13 mouse cellular contexts compared by ENCODE assay signal in genomic region chr5:99522571-99523269, GRCm38 (mm10).
A peak's percentile ranks its signal among the peaks of the same experiment; 100 is the strongest.
DNase-seq lines count a peak whose midpoint lies in the region; ATAC-seq and TF ChIP-seq lines count a peak whose summit lies in the region.
"Had no signal": no experiment of that assay in that cellular context is flagged by ENCODE, and none has a peak within 500 bp of the region (broad histone marks: within the 10 kb centered on the region; RNA-seq: fewer than 3 reads in every experiment).

No protein-coding gene starts in this region.

- H3K4me3 ChIP-seq in heart, embryonic 13.5 days, result no peak overlapping the region
- H3K4me3 ChIP-seq in lung, embryonic 15.5 days, result no peak overlapping the region
- H3K4me3 ChIP-seq in lung, adult 2 months (replicated peaks; ENCODE audit: extremely low read depth, low read depth, low read length), result no peak overlapping the region
- H3K4me3 ChIP-seq in forebrain, postnatal 0 days (ENCODE audit: low read depth, low read length), result no peak overlapping the region
- no peak overlapping the region for H3K4me3 ChIP-seq in stomach, embryonic 16.5 days (replicated peaks; ENCODE audit: low read length)
- H3K4me3 ChIP-seq: embryonic facial prominence, embryonic 15.5 days; layer of hippocampus, adult 2 months; midbrain, embryonic 10.5 days had no signal

- peaks cover 59% of the 10 kb centered on the region for H3K4me1 ChIP-seq in heart, embryonic 13.5 days
- H3K4me1 ChIP-seq in lung, embryonic 15.5 days, result peaks cover 44% of the 10 kb centered on the region
- H3K4me1 ChIP-seq in lung, adult 2 months (ENCODE audit: control insufficient read depth, insufficient read depth, low read length), result peaks cover 2% of the 10 kb centered on the region; the same call in 1 of the 2 replicates
- H3K4me1 ChIP-seq in forebrain, postnatal 0 days (ENCODE audit: insufficient read depth), result peaks cover 26% of the 10 kb centered on the region
- peaks cover 8% of the 10 kb centered on the region; the same call in 1 of the 2 replicates for H3K4me1 ChIP-seq in stomach, embryonic 16.5 days (ENCODE audit: control insufficient read depth, insufficient read depth, low read length)

- WGBS in heart, embryonic 13.5 days, result 22% methylated on average over 8 of the region's 8 CpGs
- WGBS in lung, embryonic 15.5 days, result 25% methylated on average over 8 of the region's 8 CpGs
- WGBS in lung, adult 2 months, result 43% methylated on average over 8 of the region's 8 CpGs
- 32% methylated on average over 8 of the region's 8 CpGs for WGBS in forebrain, postnatal 0 days
- 30% methylated on average over 8 of the region's 8 CpGs for WGBS in stomach, embryonic 16.5 days

- ATAC-seq in heart, embryonic 13.5 days (ENCODE audit: extremely low read depth, insufficient number of reproducible peaks, low FRiP score, low TSS enrichment), result no peak
- ATAC-seq in lung, embryonic 15.5 days (ENCODE audit: borderline replicate concordance, extremely low read depth, low FRiP score, low TSS enrichment), result peak; percentile 93
- no peak for ATAC-seq in forebrain, postnatal 0 days
- peak; percentile 84 for ATAC-seq in stomach, embryonic 16.5 days (ENCODE audit: insufficient read depth, low FRiP score)

- H3K9ac ChIP-seq in heart, embryonic 13.5 days, result no peak overlapping the region
- H3K9ac ChIP-seq in lung, embryonic 15.5 days, result no peak overlapping the region
- no peak overlapping the region for H3K9ac ChIP-seq in forebrain, postnatal 0 days
- no peak overlapping the region for H3K9ac ChIP-seq in stomach, embryonic 16.5 days (ENCODE audit: low read length)
- H3K9ac ChIP-seq: embryonic facial prominence, embryonic 15.5 days had no signal

- H3K36me3 ChIP-seq in heart, embryonic 13.5 days, result no peaks in the 10 kb centered on the region
- H3K36me3 ChIP-seq in lung, embryonic 15.5 days, result no peaks in the 10 kb centered on the region
- no peaks in the 10 kb centered on the region for H3K36me3 ChIP-seq in forebrain, postnatal 0 days (ENCODE audit: insufficient read depth)
- H3K36me3 ChIP-seq in stomach, embryonic 16.5 days (ENCODE audit: control insufficient read depth, insufficient read depth, low read length), result no peaks in the 10 kb centered on the region
- H3K36me3 ChIP-seq: embryonic facial prominence, embryonic 15.5 days; midbrain, embryonic 10.5 days had no signal

- DNase-seq in heart, adult 11 months, result no peak
- DNase-seq in lung, adult 2 months, result no peak
- no peak for DNase-seq in forebrain, postnatal 0 days
- no peak for DNase-seq in thymus, postnatal 14 days
- no peak for DNase-seq in right cerebral cortex, postnatal 10 days (ENCODE audit: low spot score in 2 of 2)
- DNase-seq: cerebellum, adult 11-12 months; thymus, postnatal 4 days had no signal

- no peak for TF ChIP-seq CTCF in lung, adult 2 months (IDR thresholded peaks at IDR 0.05; ENCODE audit: insufficient read depth, low read length)
- no peak for TF ChIP-seq CTCF in forebrain, postnatal 0 days (IDR thresholded peaks at IDR 0.05; ENCODE audit: low read depth)

- peak overlapping the region; percentile 68 for H3K27ac ChIP-seq in heart, embryonic 13.5 days (replicated peaks)
- H3K27ac ChIP-seq in lung, embryonic 15.5 days, result peak overlapping the region; percentile 80
- peak overlapping the region; percentile 66; the same call in 1 of the 2 replicates for H3K27ac ChIP-seq in forebrain, postnatal 0 days (ENCODE audit: low read depth, low read length)
- H3K27ac ChIP-seq in stomach, embryonic 16.5 days (ENCODE audit: low read length), result 0 out of 2 replicates have a peak overlapping the region, but pooled peaks have one; percentile 37
- H3K27ac ChIP-seq: embryonic facial prominence, embryonic 15.5 days; layer of hippocampus, adult 2 months; midbrain, embryonic 10.5 days had no signal

- H3K27me3 ChIP-seq in heart, embryonic 13.5 days (replicated peaks), result no peaks in the 10 kb centered on the region
- H3K27me3 ChIP-seq in lung, embryonic 15.5 days, result no peaks in the 10 kb centered on the region
- H3K27me3 ChIP-seq in forebrain, postnatal 0 days (ENCODE audit: insufficient read depth, low read length), result no peaks in the 10 kb centered on the region
- H3K27me3 ChIP-seq in stomach, embryonic 16.5 days (ENCODE audit: control insufficient read depth, insufficient read depth, low read length), result no peaks in the 10 kb centered on the region
- H3K27me3 ChIP-seq: embryonic facial prominence, embryonic 15.5 days had no signal

- no peak for TF ChIP-seq POLR2A in lung, adult 2 months (IDR thresholded peaks at IDR 0.05; ENCODE audit: borderline replicate concordance, extremely low read depth, low read depth, low read length)

- 0 out of 2 replicates have a peak overlapping the region, but pooled peaks have one; percentile 12 for H3K4me2 ChIP-seq in heart, embryonic 13.5 days
- H3K4me2 ChIP-seq in lung, embryonic 15.5 days, result peak overlapping the region; percentile 5; the same call in 1 of the 2 replicates
- H3K4me2 ChIP-seq in forebrain, postnatal 0 days (ENCODE audit: low read depth), result no peak overlapping the region
- 0 out of 2 replicates have a peak overlapping the region, but pooled peaks have one; percentile 1 for H3K4me2 ChIP-seq in stomach, embryonic 16.5 days (ENCODE audit: low read depth, low read length)
- H3K4me2 ChIP-seq: embryonic facial prominence, embryonic 15.5 days had no signal

- no peaks in the 10 kb centered on the region for H3K9me3 ChIP-seq in heart, embryonic 13.5 days
- H3K9me3 ChIP-seq in lung, embryonic 15.5 days, result no peaks in the 10 kb centered on the region
- no peaks in the 10 kb centered on the region for H3K9me3 ChIP-seq in forebrain, postnatal 0 days (ENCODE audit: low read length)
- no peaks in the 10 kb centered on the region for H3K9me3 ChIP-seq in stomach, embryonic 16.5 days (replicated peaks; ENCODE audit: control insufficient read depth, low read length)
- H3K9me3 ChIP-seq: embryonic facial prominence, embryonic 15.5 days; midbrain, embryonic 10.5 days had no signal

Comparison
In these comparisons a context has a peak if more than half of its experiments do, and no peak if none do; other contexts are left out.
1. ATAC-seq: peak in lung, embryonic 15.5 days (single experiment) and stomach, embryonic 16.5 days (single experiment); none in heart, embryonic 13.5 days (single experiment) and forebrain, postnatal 0 days (single experiment).
2. Peak in every context shown above with its lines, with median percentiles within 50 percentile points of each other: H3K27ac ChIP-seq.